Mouse (Mus musculus): ENCODE measurements around the gene Olfr698. TPM values are rescaled to one million over a fixed set of nuclear protein-coding genes. Genes with fewer than 3 reads are reported as not detected.

The Olfr698 gene
- polyA plus RNA-seq (2014; fragmentation: Illumina TruSeq; extraction: RNeasy Lipid Tissue Mini Kit (QIAGEN cat#74804); ENCODE audit: low read depth, low replicate concordance): not detected

GRCm38 (mm10) chr7:106755297-106755696 is at the start of gene Olfr698:
Gene Olfr698 (minus strand): TSS chr7:106755397.

GRCm38 (mm10) chr7:106793098-106793497 is 37.9 kb upstream of the Olfr698 start, which contains the start of gene Olfr699:
Gene Olfr699 (minus strand): TSS chr7:106793198.

GRCm38 (mm10) chr7:106742343-106742742 is 12.9 kb downstream of the Olfr698 start, which contains the start of gene Olfr697:
Gene Olfr697 (minus strand): TSS chr7:106742443.

GRCm38 (mm10) chr7:106716296-106716695 is 38.9 kb downstream of the Olfr698 start, which contains the start of gene Olfr695:
Gene Olfr695 (minus strand): TSS chr7:106716396.

Other genes with a start within 250 kb of the Olfr698 start
- not detected for gene Olfr693, start 74.8 kb downstream of the Olfr698 start, polyA plus RNA-seq (2014; fragmentation: Illumina TruSeq; extraction: RNeasy Lipid Tissue Mini Kit (QIAGEN cat#74804); ENCODE audit: low read depth, low replicate concordance)
- not detected for gene Olfr694, start 63.6 kb downstream of the Olfr698 start, polyA plus RNA-seq (2014; fragmentation: Illumina TruSeq; extraction: RNeasy Lipid Tissue Mini Kit (QIAGEN cat#74804); ENCODE audit: low read depth, low replicate concordance)
- not detected for gene Olfr695, start 39.0 kb downstream of the Olfr698 start, polyA plus RNA-seq (2014; fragmentation: Illumina TruSeq; extraction: RNeasy Lipid Tissue Mini Kit (QIAGEN cat#74804); ENCODE audit: low read depth, low replicate concordance)
- gene Olfr697, start 13.0 kb downstream of the Olfr698 start, polyA plus RNA-seq (2014; fragmentation: Illumina TruSeq; extraction: RNeasy Lipid Tissue Mini Kit (QIAGEN cat#74804); ENCODE audit: low read depth, low replicate concordance): not detected
- gene Olfr699, start 37.8 kb upstream of the Olfr698 start, polyA plus RNA-seq (2014; fragmentation: Illumina TruSeq; extraction: RNeasy Lipid Tissue Mini Kit (QIAGEN cat#74804); ENCODE audit: low read depth, low replicate concordance): not detected
- gene Olfr700, start 53.4 kb upstream of the Olfr698 start, polyA plus RNA-seq (2014; fragmentation: Illumina TruSeq; extraction: RNeasy Lipid Tissue Mini Kit (QIAGEN cat#74804); ENCODE audit: low read depth, low replicate concordance): not detected
- gene Olfr701, start 58.7 kb upstream of the Olfr698 start, polyA plus RNA-seq (2014; fragmentation: Illumina TruSeq; extraction: RNeasy Lipid Tissue Mini Kit (QIAGEN cat#74804); ENCODE audit: low read depth, low replicate concordance): not detected
- gene Olfr702, start 78.5 kb upstream of the Olfr698 start, polyA plus RNA-seq (2014; fragmentation: Illumina TruSeq; extraction: RNeasy Lipid Tissue Mini Kit (QIAGEN cat#74804); ENCODE audit: low read depth, low replicate concordance): not detected
- gene Olfr703, start 88.0 kb upstream of the Olfr698 start, polyA plus RNA-seq (2014; fragmentation: Illumina TruSeq; extraction: RNeasy Lipid Tissue Mini Kit (QIAGEN cat#74804); ENCODE audit: low read depth, low replicate concordance): not detected
- gene Olfr704, start 107.8 kb upstream of the Olfr698 start, polyA plus RNA-seq (2014; fragmentation: Illumina TruSeq; extraction: RNeasy Lipid Tissue Mini Kit (QIAGEN cat#74804); ENCODE audit: low read depth, low replicate concordance): not detected
- not detected for gene Olfr705, start 121.5 kb upstream of the Olfr698 start, polyA plus RNA-seq (2014; fragmentation: Illumina TruSeq; extraction: RNeasy Lipid Tissue Mini Kit (QIAGEN cat#74804); ENCODE audit: low read depth, low replicate concordance)
- not detected for gene Olfr706, start 132.8 kb upstream of the Olfr698 start, polyA plus RNA-seq (2014; fragmentation: Illumina TruSeq; extraction: RNeasy Lipid Tissue Mini Kit (QIAGEN cat#74804); ENCODE audit: low read depth, low replicate concordance)
- gene Olfr707, start 145.8 kb upstream of the Olfr698 start, polyA plus RNA-seq (2014; fragmentation: Illumina TruSeq; extraction: RNeasy Lipid Tissue Mini Kit (QIAGEN cat#74804); ENCODE audit: low read depth, low replicate concordance): not detected
- not detected for gene Olfr1532-ps1, start 152.6 kb upstream of the Olfr698 start, polyA plus RNA-seq (2014; fragmentation: Illumina TruSeq; extraction: RNeasy Lipid Tissue Mini Kit (QIAGEN cat#74804); ENCODE audit: low read depth, low replicate concordance)
- gene Olfr709-ps1, start 176.8 kb upstream of the Olfr698 start, polyA plus RNA-seq (2014; fragmentation: Illumina TruSeq; extraction: RNeasy Lipid Tissue Mini Kit (QIAGEN cat#74804); ENCODE audit: low read depth, low replicate concordance): not detected
- gene Olfr710, start 192.9 kb upstream of the Olfr698 start, polyA plus RNA-seq (2014; fragmentation: Illumina TruSeq; extraction: RNeasy Lipid Tissue Mini Kit (QIAGEN cat#74804); ENCODE audit: low read depth, low replicate concordance): not detected
- gene Olfr6, start 208.5 kb upstream of the Olfr698 start, polyA plus RNA-seq (2014; fragmentation: Illumina TruSeq; extraction: RNeasy Lipid Tissue Mini Kit (QIAGEN cat#74804); ENCODE audit: low read depth, low replicate concordance): not detected
- gene Olfr711, start 220.1 kb upstream of the Olfr698 start, polyA plus RNA-seq (2014; fragmentation: Illumina TruSeq; extraction: RNeasy Lipid Tissue Mini Kit (QIAGEN cat#74804); ENCODE audit: low read depth, low replicate concordance): not detected